Mouse (Mus musculus) duodenum, adult 2 months (tissue): ENCODE results near the gene Rprd2. TPM values are rescaled to one million over a fixed set of nuclear protein-coding genes. Genes with fewer than 3 reads are reported as not detected.

ENCODE experiments used
- polyA plus RNA-seq: library from polyadenylated mRNA; depleted of rRNA; stranded (reverse); fragments of >200 nt; gene quantifications from 2 replicates; pipeline ENCODE4 v1.2.3, GENCODE M21; 2012; ENCODE audit warnings: low replicate concordance; rRNA removed

Rprd2 gene
- polyA plus RNA-seq = 3.1 and 6.5 TPM in 2 replicates

DNA sequence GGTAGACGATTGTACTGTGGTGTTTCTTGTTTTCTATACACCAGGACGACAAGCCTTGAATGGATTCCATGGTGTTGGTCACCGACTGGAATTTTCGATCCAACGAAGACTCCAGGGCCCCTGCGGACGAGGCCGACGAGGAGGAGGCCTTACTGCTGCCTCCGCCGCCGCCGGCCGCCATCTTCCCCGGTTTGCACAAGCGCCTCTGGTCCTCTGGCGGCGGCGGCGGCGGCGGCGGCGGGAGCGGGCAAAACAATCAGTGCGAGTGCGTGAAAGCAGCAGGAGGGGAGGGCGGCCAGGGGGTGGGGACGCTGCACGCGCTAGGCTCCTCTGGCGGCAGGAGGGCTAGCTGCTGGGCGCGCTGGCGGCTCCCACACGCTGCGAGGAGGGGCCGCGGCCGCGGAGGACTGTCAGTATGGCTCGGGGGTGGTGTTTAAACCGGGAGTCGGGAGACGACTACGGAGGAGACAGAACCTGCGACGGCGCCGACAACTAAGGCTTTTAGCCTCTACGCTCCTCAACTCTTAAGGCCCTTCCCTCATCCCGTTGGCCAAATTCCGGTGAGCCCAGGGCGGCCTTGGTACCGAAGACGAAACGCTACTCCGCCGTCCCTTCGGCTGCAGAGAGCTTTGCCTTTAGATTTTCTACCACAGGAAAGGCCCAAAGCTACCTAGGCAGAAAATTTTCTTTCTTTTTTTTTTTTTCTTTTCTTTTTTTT lies at the start of gene Rprd2:
Rprd2 (minus strand) TSS at position 293 of the 718 bp plus-strand sequence.

DNA sequence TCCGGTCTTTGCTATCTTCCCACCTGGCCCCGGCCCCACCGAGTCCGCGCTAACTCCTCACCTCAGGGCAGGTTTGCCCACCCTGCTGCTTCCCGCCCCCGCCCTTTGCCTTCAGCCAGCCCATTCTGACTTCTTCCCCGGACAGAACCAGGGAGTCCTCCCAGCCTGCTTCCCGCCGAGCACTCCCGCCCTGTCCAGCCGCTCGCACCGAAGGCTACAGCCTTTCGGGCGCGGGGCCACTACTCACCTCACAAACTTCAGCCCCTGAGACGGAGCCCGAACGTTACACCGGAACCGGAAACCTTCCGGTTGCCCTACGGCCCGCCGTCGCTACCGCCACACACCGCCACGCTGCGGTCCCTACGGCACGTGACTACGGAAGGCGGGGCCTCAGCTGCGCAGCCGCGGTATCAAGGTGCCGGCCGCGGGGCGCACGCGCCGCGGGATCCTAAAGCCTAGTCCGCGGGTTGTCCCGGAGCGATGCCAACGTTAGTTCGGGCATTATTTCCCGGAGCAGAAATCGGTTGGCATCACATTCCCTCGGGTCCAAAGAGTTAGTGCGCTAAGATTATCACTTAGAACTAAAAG lies 36.9 kb upstream of the Rprd2 start, which contains the start of gene Prpf3:
Prpf3 (minus strand) TSS at position 384 of the 588 bp plus-strand sequence.

DNA sequence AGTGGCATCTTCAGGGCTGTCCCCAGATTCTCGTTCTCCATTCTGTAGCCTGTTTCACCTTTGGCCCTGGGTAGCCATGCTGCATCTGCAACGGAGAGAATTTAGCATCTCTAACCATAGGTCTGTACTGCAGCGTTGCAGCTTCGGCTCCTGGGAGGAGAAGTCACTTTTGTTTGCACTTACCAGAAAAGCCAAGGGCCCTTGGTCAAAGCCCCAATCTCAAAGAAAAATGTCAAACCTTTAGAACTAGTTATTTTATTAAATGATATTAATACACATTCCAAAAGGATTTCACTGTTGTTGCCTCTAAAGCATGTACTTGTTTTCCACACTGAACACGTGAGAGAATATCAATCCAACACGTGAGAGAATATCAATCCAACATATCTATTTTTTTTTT lies 58.6 kb downstream of the Rprd2 start, which contains the start of gene Tars2:
Tars2 (minus strand) TSS at position 101 of the 400 bp plus-strand sequence.

DNA sequence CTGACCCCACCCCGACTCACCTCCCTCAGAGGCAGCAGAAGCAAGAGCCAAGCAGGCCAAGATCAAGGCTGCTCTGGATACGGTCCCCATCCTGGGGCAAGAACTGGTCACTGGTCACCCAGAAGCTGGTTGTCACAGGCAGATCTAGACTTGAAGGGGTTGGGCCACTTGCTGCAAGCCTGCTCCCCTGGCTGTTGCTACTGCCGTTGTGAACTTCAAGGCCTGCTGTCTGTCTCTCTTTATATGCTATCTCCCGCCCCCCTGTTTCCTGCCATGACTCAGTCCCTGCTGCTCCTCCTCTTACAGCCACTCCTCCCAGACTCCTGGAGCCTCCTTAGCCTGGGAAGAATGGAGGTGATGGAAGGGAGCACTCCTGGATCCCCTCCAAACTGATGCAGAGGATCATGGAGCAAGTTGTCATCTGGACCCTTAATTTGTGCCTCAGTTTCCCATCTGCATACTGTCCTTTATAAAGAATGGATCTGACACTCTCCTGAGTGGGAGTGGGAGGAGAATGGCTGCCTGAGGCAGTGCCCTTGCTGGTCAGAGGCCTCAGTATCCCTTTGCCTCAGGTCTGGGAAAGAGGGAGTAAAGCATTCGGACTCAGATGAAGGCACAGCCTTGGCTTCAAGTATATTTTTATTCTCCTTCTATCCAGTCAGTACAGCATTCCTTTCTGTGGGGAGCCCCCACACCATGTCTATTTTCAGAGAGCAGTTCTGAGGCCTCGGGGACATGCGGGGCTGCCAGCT lies 79.1 kb downstream of the Rprd2 start, which contains the start of gene Ecm1:
Ecm1 (minus strand) TSS at position 217 of the 752 bp plus-strand sequence.

Other genes with a start within 250 kb of the Rprd2 start
- 1.7 and 2.6 TPM in 2 replicates for gene Golph3l, start 229.9 kb downstream of the Rprd2 start, polyA plus RNA-seq
- gene Ensa, start 193.9 kb downstream of the Rprd2 start, polyA plus RNA-seq = 6.8 and 10.2 TPM in 2 replicates
- 99.3 and 378 TPM in 2 replicates for gene Mcl1, start 160.1 kb downstream of the Rprd2 start, polyA plus RNA-seq
- 17.9 and 18.4 TPM in 2 replicates for gene Adamtsl4, start 130.9 kb downstream of the Rprd2 start, polyA plus RNA-seq
- gene Ecm1, start 79.3 kb downstream of the Rprd2 start, polyA plus RNA-seq = 123 and 175 TPM in 2 replicates
- gene Tars2, start 58.7 kb downstream of the Rprd2 start, polyA plus RNA-seq = 33.5 and 38.8 TPM in 2 replicates
- gene Prpf3, start 37.0 kb upstream of the Rprd2 start, polyA plus RNA-seq = 6.7 and 7.3 TPM in 2 replicates
- gene Mrps21, start 52.7 kb upstream of the Rprd2 start, polyA plus RNA-seq = 7.6 and 19.4 TPM in 2 replicates
- gene Ciart, start 63.4 kb upstream of the Rprd2 start, polyA plus RNA-seq = 1.6 and 1.8 TPM in 2 replicates
- 0.25 and 0.72 TPM in 2 replicates for gene BC028528, start 73.1 kb upstream of the Rprd2 start, polyA plus RNA-seq
- 241 and 300 TPM in 2 replicates for gene Aph1a, start 75.1 kb upstream of the Rprd2 start, polyA plus RNA-seq
- gene Car14, start 85.8 kb upstream of the Rprd2 start, polyA plus RNA-seq = 0.85 and 1.2 TPM in 2 replicates
- 3.7 and 8.3 TPM in 2 replicates for gene Anp32e, start 110.4 kb upstream of the Rprd2 start, polyA plus RNA-seq
- gene Plekho1, start 177.1 kb upstream of the Rprd2 start, polyA plus RNA-seq = 21.7 and 26.9 TPM in 2 replicates
- gene Vps45, start 239.6 kb upstream of the Rprd2 start, polyA plus RNA-seq = 3.6 and 4.1 TPM in 2 replicates